Mouse (Mus musculus): ENCODE results near the gene Snrpg.

DNA sequence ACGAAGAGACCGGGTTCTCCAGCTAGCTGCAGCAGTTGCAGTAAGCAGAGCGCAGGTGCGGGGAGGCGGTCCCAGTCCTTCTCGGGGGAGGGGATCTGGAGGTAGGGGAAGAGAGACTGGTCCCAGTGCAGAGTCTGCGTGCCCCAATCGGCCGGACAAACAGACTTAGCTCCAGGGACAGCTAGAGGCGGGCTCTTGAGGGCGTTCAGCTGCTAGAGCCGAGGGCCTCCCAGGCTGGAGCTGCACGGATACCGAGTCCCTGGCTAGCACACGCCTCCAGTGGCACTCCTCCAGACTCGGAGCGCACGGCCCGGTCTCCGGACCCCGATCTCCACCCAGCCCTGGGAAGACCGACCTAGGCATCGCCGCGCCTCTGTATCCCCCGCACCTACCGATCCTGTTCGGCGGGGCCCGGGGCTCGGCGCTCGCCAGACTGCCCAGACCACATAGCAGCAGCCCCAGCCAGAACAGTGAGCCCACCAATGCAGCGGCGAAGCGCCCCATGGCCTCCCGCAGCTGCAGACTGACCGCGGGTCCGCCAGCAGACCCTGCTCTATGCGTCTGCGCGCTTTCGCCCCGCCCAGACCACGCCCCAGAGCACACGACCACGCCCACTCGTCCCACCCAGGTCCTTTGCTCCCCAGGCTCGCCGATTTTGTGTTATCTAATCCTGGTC lies 25.6 kb downstream of the Snrpg start, which contains the start of gene Pcyox1:
- TF ChIP-seq CTCF (IDR thresholded peaks at IDR 0.05; ENCODE audit: low read depth, low read length): no peak
- peak; percentile 64; the same call in 1 of the 2 replicates for TF ChIP-seq POLR2A (IDR thresholded peaks at IDR 0.05; ENCODE audit: borderline replicate concordance, low read depth, low read length)

All from bone marrow macrophage, adult 2 months (primary cell).